Mouse (Mus musculus) C2C12 (cell line): Measurements from ENCODE around the gene Olfr571.

Source experiments
- CEBPB ChIP-seq: IDR thresholded peaks from one replicate; pipeline ENCODE4 v1.6.1; 2011; ENCODE audit warnings: low read depth, mild to moderate bottlenecking, control low read depth, moderate library complexity
- CTCF ChIP-seq: IDR thresholded peaks from one replicate; pipeline ENCODE4 v1.5.1; 2011; ENCODE audit not compliant: control insufficient read depth, insufficient read depth, insufficient read length
- MAX ChIP-seq: IDR thresholded peaks from one replicate; pipeline ENCODE4 v1.6.1; 2011; ENCODE audit warnings: mild to moderate bottlenecking, control low read depth
- MYOD1 ChIP-seq: IDR thresholded peaks from one replicate; pipeline ENCODE4 v1.6.1; 2011; ENCODE audit warnings: low read depth; ENCODE audit not compliant: control insufficient read depth, insufficient read length
- MYOG ChIP-seq: IDR thresholded peaks from one replicate; pipeline ENCODE4 v1.6.1; 2011; ENCODE audit not compliant: control insufficient read depth, insufficient read length; ENCODE audit errors: extremely low read depth
- USF1 ChIP-seq: IDR thresholded peaks from one replicate; pipeline ENCODE4 v1.6.1; 2011; ENCODE audit warnings: low read depth, mild to moderate bottlenecking, control low read depth, moderate library complexity

- TF ChIP-seq CTCF (no peak), CEBPB (no peak), MAX (no peak), MYOG (no peak), USF1 (no peak), MYOD1 (no peak)
Measured at GRCm38 (mm10) chr7:102858665-102859064, 58.7 kb downstream of the Olfr571 start, which contains the start of gene Olfr566.
